Mouse (Mus musculus): ENCODE results near the gene Olfr106-ps. TPM values are rescaled to one million over a fixed set of nuclear protein-coding genes. Genes with fewer than 3 reads are reported as not detected.

Olfr106-ps gene
- polyA plus RNA-seq (2016; fragmentation: Nextera tagmentation; extraction: Ambion mirVana), result not detected in 2 replicates

DNA sequence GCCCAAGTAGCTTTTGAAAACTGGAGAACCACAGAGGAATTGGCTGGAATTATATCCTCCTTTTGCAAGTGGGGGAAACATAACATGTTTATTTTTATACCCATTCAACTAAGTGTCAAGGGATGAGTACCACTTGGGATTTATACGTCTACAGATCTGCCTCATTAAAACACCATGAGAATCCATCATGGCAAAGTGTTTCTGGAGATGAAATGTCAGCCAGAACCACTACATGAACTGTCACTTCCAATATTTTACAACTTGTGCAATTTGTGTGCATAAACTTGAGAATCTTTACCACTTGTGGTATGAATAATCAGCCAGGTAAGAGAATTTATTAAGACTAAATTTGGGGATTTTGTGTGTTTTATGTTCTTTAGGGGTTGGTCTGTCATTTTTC, at the start of gene Olfr106-ps:
TSS of gene Olfr106-ps (plus strand) at position 301 of the 400 bp plus-strand sequence.
- H3K4me1 ChIP-seq, result no peaks in the 10 kb centered on the region
- no peak within 1 kb of the TSS for H3K27ac ChIP-seq
- no peak within 1 kb of the TSS for H3K4me3 ChIP-seq
- no peak within 1 kb of the TSS for H3K4me2 ChIP-seq (replicated peaks)
- WGBS, result 68% methylated on average over 1 of the region's 1 CpGs
- no peaks in the 10 kb centered on the region for H3K36me3 ChIP-seq
- H3K9ac ChIP-seq, result no peak within 1 kb of the TSS
- H3K27me3 ChIP-seq, result no peaks in the 10 kb centered on the region
- no peaks in the 10 kb centered on the region for H3K9me3 ChIP-seq (replicated peaks)
- no peak for ATAC-seq (ENCODE audit: low FRiP score)

- ATAC-seq (ENCODE audit: low FRiP score), result no peak
- no peaks in the 10 kb centered on the region for H3K4me1 ChIP-seq
- no peak within 1 kb of the TSS for H3K9ac ChIP-seq
- H3K4me2 ChIP-seq (replicated peaks), result no peak within 1 kb of the TSS
- no peak within 1 kb of the TSS for H3K4me3 ChIP-seq
- H3K9me3 ChIP-seq (replicated peaks), result no peaks in the 10 kb centered on the region; the same call in 1 of the 2 replicates
- no peaks in the 10 kb centered on the region for H3K36me3 ChIP-seq
- no peaks in the 10 kb centered on the region for H3K27me3 ChIP-seq
- no peak within 1 kb of the TSS for H3K27ac ChIP-seq
Measured at GRCm38 (mm10) chr17:37359282-37359681, 30.9 kb upstream of the Olfr106-ps start, which contains the start of gene Olfr104-ps. Gene Olfr104-ps (plus strand): TSS chr17:37359582.

- no peak within 1 kb of the TSS for H3K4me3 ChIP-seq
- no peak within 1 kb of the TSS for H3K27ac ChIP-seq
- H3K9me3 ChIP-seq (replicated peaks), result no peaks in the 10 kb centered on the region
- ATAC-seq (ENCODE audit: low FRiP score), result no peak
- no peaks in the 10 kb centered on the region for H3K36me3 ChIP-seq
- no peak within 1 kb of the TSS for H3K9ac ChIP-seq
- H3K4me2 ChIP-seq (replicated peaks), result no peak within 1 kb of the TSS
- no peaks in the 10 kb centered on the region for H3K4me1 ChIP-seq
- H3K27me3 ChIP-seq, result no peaks in the 10 kb centered on the region
Measured at GRCm38 (mm10) chr17:37378733-37379132, 11.5 kb upstream of the Olfr106-ps start, which contains the start of gene Olfr105-ps. Gene Olfr105-ps (plus strand): TSS chr17:37379033.

- no peak for ATAC-seq (ENCODE audit: low FRiP score)
- H3K4me1 ChIP-seq, result no peaks in the 10 kb centered on the region
- H3K9me3 ChIP-seq (replicated peaks), result no peaks in the 10 kb centered on the region
- H3K4me2 ChIP-seq (replicated peaks), result no peak within 1 kb of the TSS
- H3K36me3 ChIP-seq, result no peaks in the 10 kb centered on the region
- no peak within 1 kb of the TSS for H3K4me3 ChIP-seq
- H3K27ac ChIP-seq, result no peak within 1 kb of the TSS
- WGBS, result 87% methylated on average over 3 of the region's 3 CpGs
- no peak within 1 kb of the TSS for H3K9ac ChIP-seq
- no peaks in the 10 kb centered on the region for H3K27me3 ChIP-seq
Measured at GRCm38 (mm10) chr17:37398926-37399325, 8.7 kb downstream of the Olfr106-ps start, which contains the start of gene Olfr107. Gene Olfr107 (plus strand): TSS chr17:37399226.

GRCm38 (mm10) chr17:37413380-37413779, 23.2 kb downstream of the Olfr106-ps start:
- no peaks in the 10 kb centered on the region for H3K4me1 ChIP-seq
- H3K27me3 ChIP-seq, result no peaks in the 10 kb centered on the region
- H3K4me2 ChIP-seq (replicated peaks), result no peak overlapping the region
- H3K9me3 ChIP-seq (replicated peaks), result 0 out of 2 replicates have a peak, but pooled peaks cover 4% of the 10 kb centered on the region
- no peak overlapping the region for H3K4me3 ChIP-seq
- H3K9ac ChIP-seq, result no peak overlapping the region
- H3K36me3 ChIP-seq, result no peaks in the 10 kb centered on the region
- ATAC-seq (ENCODE audit: low FRiP score), result no peak
- no peak overlapping the region for H3K27ac ChIP-seq

- ATAC-seq (ENCODE audit: low FRiP score), result no peak
- H3K9me3 ChIP-seq (replicated peaks), result no peaks in the 10 kb centered on the region
- H3K4me2 ChIP-seq (replicated peaks), result no peak within 1 kb of the TSS
- WGBS, result 90% methylated on average over 1 of the region's 1 CpGs
- H3K27me3 ChIP-seq, result no peaks in the 10 kb centered on the region
- H3K4me1 ChIP-seq, result no peaks in the 10 kb centered on the region
- H3K36me3 ChIP-seq, result no peaks in the 10 kb centered on the region
- no peak within 1 kb of the TSS for H3K27ac ChIP-seq
- no peak within 1 kb of the TSS for H3K9ac ChIP-seq
- no peak within 1 kb of the TSS for H3K4me3 ChIP-seq
Measured at GRCm38 (mm10) chr17:37445180-37445579, 55.0 kb downstream of the Olfr106-ps start, which contains the start of gene Olfr108. Gene Olfr108 (plus strand): TSS chr17:37445480.

Other genes with a start within 250 kb of the Olfr106-ps start
- not detected in 2 replicates for gene Olfr93, start 228.9 kb upstream of the Olfr106-ps start, polyA plus RNA-seq (2016; fragmentation: Nextera tagmentation; extraction: Ambion mirVana)
- gene Ubd, start 196.5 kb upstream of the Olfr106-ps start, polyA plus RNA-seq (2016; fragmentation: Nextera tagmentation; extraction: Ambion mirVana), result not detected in 2 replicates
- not detected in 2 replicates for gene Olfr94, start 189.4 kb upstream of the Olfr106-ps start, polyA plus RNA-seq (2016; fragmentation: Nextera tagmentation; extraction: Ambion mirVana)
- gene Olfr95, start 177.3 kb upstream of the Olfr106-ps start, polyA plus RNA-seq (2016; fragmentation: Nextera tagmentation; extraction: Ambion mirVana), result not detected in 2 replicates
- gene Olfr96, start 170.2 kb upstream of the Olfr106-ps start, polyA plus RNA-seq (2016; fragmentation: Nextera tagmentation; extraction: Ambion mirVana), result not detected in 2 replicates
- not detected in 2 replicates for gene Olfr97, start 153.1 kb upstream of the Olfr106-ps start, polyA plus RNA-seq (2016; fragmentation: Nextera tagmentation; extraction: Ambion mirVana)
- not detected in 2 replicates for gene Olfr98, start 126.6 kb upstream of the Olfr106-ps start, polyA plus RNA-seq (2016; fragmentation: Nextera tagmentation; extraction: Ambion mirVana)
- 0.92 and 0.95 TPM in 2 replicates for gene H2-M3, start 120.2 kb upstream of the Olfr106-ps start, polyA plus RNA-seq (2016; fragmentation: Nextera tagmentation; extraction: Ambion mirVana)
- not detected in 2 replicates for gene Olfr99, start 106.9 kb upstream of the Olfr106-ps start, polyA plus RNA-seq (2016; fragmentation: Nextera tagmentation; extraction: Ambion mirVana)
- not detected in 2 replicates for gene Olfr101, start 86.1 kb upstream of the Olfr106-ps start, polyA plus RNA-seq (2016; fragmentation: Nextera tagmentation; extraction: Ambion mirVana)
- gene Olfr102, start 73.3 kb upstream of the Olfr106-ps start, polyA plus RNA-seq (2016; fragmentation: Nextera tagmentation; extraction: Ambion mirVana), result not detected in 2 replicates
- not detected in 2 replicates for gene Olfr103, start 50.7 kb upstream of the Olfr106-ps start, polyA plus RNA-seq (2016; fragmentation: Nextera tagmentation; extraction: Ambion mirVana)
- gene Olfr104-ps, start 30.8 kb upstream of the Olfr106-ps start, polyA plus RNA-seq (2016; fragmentation: Nextera tagmentation; extraction: Ambion mirVana), result not detected in 2 replicates
- gene Olfr105-ps, start 11.4 kb upstream of the Olfr106-ps start, polyA plus RNA-seq (2016; fragmentation: Nextera tagmentation; extraction: Ambion mirVana), result not detected in 2 replicates
- gene Olfr107, start 8.8 kb downstream of the Olfr106-ps start, polyA plus RNA-seq (2016; fragmentation: Nextera tagmentation; extraction: Ambion mirVana), result not detected in 2 replicates
- not detected in 2 replicates for gene Olfr108, start 55.1 kb downstream of the Olfr106-ps start, polyA plus RNA-seq (2016; fragmentation: Nextera tagmentation; extraction: Ambion mirVana)
- gene Olfr109, start 68.5 kb downstream of the Olfr106-ps start, polyA plus RNA-seq (2016; fragmentation: Nextera tagmentation; extraction: Ambion mirVana), result not detected in 2 replicates
- gene H2-M2, start 93.2 kb downstream of the Olfr106-ps start, polyA plus RNA-seq (2016; fragmentation: Nextera tagmentation; extraction: Ambion mirVana), result not detected in 2 replicates
- gene Olfr110, start 102.1 kb downstream of the Olfr106-ps start, polyA plus RNA-seq (2016; fragmentation: Nextera tagmentation; extraction: Ambion mirVana), result not detected in 2 replicates
- gene Olfr111, start 117.6 kb downstream of the Olfr106-ps start, polyA plus RNA-seq (2016; fragmentation: Nextera tagmentation; extraction: Ambion mirVana), result not detected in 2 replicates
- gene Olfr112, start 179.1 kb downstream of the Olfr106-ps start, polyA plus RNA-seq (2016; fragmentation: Nextera tagmentation; extraction: Ambion mirVana), result not detected in 2 replicates
- not detected in 2 replicates for gene Olfr113, start 187.3 kb downstream of the Olfr106-ps start, polyA plus RNA-seq (2016; fragmentation: Nextera tagmentation; extraction: Ambion mirVana)
- gene Olfr114, start 202.3 kb downstream of the Olfr106-ps start, polyA plus RNA-seq (2016; fragmentation: Nextera tagmentation; extraction: Ambion mirVana), result not detected in 2 replicates
- gene Olfr115, start 236.7 kb downstream of the Olfr106-ps start, polyA plus RNA-seq (2016; fragmentation: Nextera tagmentation; extraction: Ambion mirVana), result not detected in 2 replicates
- gene Olfr116, start 236.8 kb downstream of the Olfr106-ps start, polyA plus RNA-seq (2016; fragmentation: Nextera tagmentation; extraction: Ambion mirVana), result not detected in 2 replicates